Mouse (Mus musculus) midbrain, embryonic 13.5 days (tissue): Measurements from ENCODE around the gene Klhdc4. TPM values are rescaled to one million over a fixed set of nuclear protein-coding genes. Genes with fewer than 3 reads are reported as not detected.
A peak's percentile ranks its signal among the peaks of the same experiment; 100 is the strongest.

Experiments used
- ATAC-seq: fragments of 200-750 bp; cut with Nextera tagmentation; 2 replicates; pipeline ENCODE4 v1.8.0; 2017; ENCODE audit warnings: mild to moderate bottlenecking, moderate TSS enrichment, moderate library complexity
- H3K27ac ChIP-seq: fragments of 300-500 bp; sonication (generic); 2 replicates; pipeline ENCODE4 v1.5.1; 2015; ENCODE audit warnings: inconsistent platforms, mild to moderate bottlenecking, moderate library complexity
- H3K27me3 ChIP-seq: fragments of 300-500 bp; sonication (generic); 2 replicates; pipeline ENCODE4 v1.6.1; 2015; ENCODE audit warnings: mild to moderate bottlenecking, inconsistent platforms
- H3K36me3 ChIP-seq: fragments of 300-500 bp; sonication (generic); 2 replicates; pipeline ENCODE4 v1.6.1; 2015; ENCODE audit warnings: mild to moderate bottlenecking, inconsistent platforms
- H3K4me1 ChIP-seq: fragments of 300-500 bp; sonication (generic); replicated peaks from 2 replicates; pipeline ENCODE4 v1.6.1; 2015; ENCODE audit warnings: inconsistent platforms
- H3K4me2 ChIP-seq: fragments of 300-500 bp; sonication (generic); replicated peaks from 2 replicates; pipeline ENCODE4 v1.6.1; 2015; ENCODE audit warnings: moderate library complexity, mild to moderate bottlenecking, inconsistent platforms
- H3K4me3 ChIP-seq: fragments of 300-500 bp; sonication (generic); replicated peaks from 2 replicates; pipeline ENCODE4 v1.5.1; 2015; ENCODE audit warnings: mild to moderate bottlenecking, inconsistent platforms
- H3K9ac ChIP-seq: fragments of 300-500 bp; sonication (generic); replicated peaks from 2 replicates; pipeline ENCODE4 v1.6.1; 2015; ENCODE audit warnings: mild to moderate bottlenecking, inconsistent platforms
- H3K9me3 ChIP-seq: fragments of 300-500 bp; sonication (generic); 2 replicates; pipeline ENCODE4 v1.6.1; 2016; ENCODE audit warnings: mild to moderate bottlenecking, inconsistent platforms
- WGBS: fragments of 180-500 bp; shearing (Covaris S2); methylation state at CpG from one replicate; pipeline ENCODE4 v1.1.7; 2015; 5-methylcytosine and 5-hydroxymethylcytosine counted together
- polyA plus RNA-seq: library from polyadenylated mRNA; unstranded; fragments of >200 nt; fragmentation: Nextera tagmentation; extraction: Ambion mirVana; gene quantifications from 2 replicates; pipeline ENCODE4 v1.2.1, GENCODE M21; 2015

Klhdc4 gene
- polyA plus RNA-seq, 1 experiment from 2014 or later, result 45.5 TPM

DNA sequence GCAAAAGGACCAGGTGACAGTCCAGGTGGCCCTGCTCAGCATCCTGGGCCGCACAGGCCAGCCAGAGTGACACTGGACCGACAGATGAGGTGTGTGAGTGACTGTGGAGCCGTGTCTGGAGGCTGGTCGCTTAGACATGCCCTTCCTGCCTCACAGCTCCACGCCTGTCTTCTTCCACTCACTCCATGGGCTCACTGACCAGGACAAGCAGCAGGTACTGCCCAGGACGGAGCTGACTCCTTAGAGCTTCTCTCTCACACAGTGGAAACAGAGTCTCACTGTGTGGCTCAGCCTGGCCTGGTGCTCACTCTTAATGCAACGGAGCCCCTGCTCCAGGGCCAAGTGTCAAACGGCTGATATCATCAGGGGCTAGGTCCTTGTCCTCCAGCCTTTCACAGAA lies 33.9 kb downstream of the Klhdc4 start:
- Histone ChIP-seq H3K9me3 (no peaks in the 10 kb centered on the region), H3K4me2 (no peak overlapping the region), H3K9ac (no peak overlapping the region), H3K27me3 (no peaks in the 10 kb centered on the region), H3K4me3 (no peak overlapping the region), H3K36me3 (peaks cover 85% of the 10 kb centered on the region), H3K27ac (no peak overlapping the region), H3K4me1 (no peaks in the 10 kb centered on the region)
- ATAC-seq, result no peak
- 94% methylated on average over 8 of the region's 8 CpGs for WGBS

DNA sequence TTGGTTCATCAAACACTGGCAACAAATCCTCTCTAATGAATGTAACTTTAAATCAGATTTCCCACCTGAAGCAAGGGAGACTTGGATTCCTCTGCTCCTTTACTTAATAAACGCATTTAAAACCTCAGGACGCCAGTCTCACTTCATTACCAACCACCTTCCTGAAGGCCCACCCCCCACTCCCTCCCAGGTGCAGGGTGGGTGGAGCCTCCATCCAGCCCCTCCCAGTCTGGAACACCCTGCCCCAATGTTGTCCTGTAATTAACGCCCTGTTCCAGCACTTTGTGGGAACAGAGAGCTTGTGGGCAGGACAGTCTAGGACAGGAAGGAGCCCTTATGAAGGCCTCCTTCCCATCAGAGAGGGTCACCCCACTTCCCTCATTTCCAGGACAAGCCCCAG lies 35.2 kb downstream of the Klhdc4 start:
- 58% methylated on average over 3 of the region's 3 CpGs for WGBS

DNA sequence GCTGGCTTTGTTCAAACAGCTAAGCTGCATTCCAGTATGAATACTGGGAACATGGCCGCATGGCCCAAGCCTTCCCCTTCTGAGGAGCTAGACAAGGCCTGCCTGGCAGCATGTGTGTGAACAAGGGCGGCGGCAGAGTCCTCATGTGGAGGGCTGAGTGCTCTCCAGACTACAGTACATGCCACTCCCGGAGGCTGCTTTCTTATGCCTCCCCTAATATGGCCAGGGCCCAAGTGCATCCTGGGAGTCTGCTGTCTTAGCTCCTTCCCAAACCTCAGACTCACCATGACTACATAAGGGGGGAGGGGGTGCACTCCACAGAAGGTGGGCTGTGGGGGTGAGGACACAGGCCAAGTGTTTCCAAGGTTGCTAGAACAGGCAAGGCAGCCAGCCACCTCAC lies 36.7 kb downstream of the Klhdc4 start:
- peaks cover 66% of the 10 kb centered on the region for H3K36me3 ChIP-seq
- no peak overlapping the region for H3K27ac ChIP-seq
- no peaks in the 10 kb centered on the region for H3K9me3 ChIP-seq
- H3K4me2 ChIP-seq, result no peak overlapping the region
- no peaks in the 10 kb centered on the region for H3K4me1 ChIP-seq
- H3K27me3 ChIP-seq, result no peaks in the 10 kb centered on the region
- ATAC-seq, result no peak
- 81% methylated on average over 4 of the region's 4 CpGs for WGBS
- H3K4me3 ChIP-seq, result no peak overlapping the region
- no peak overlapping the region for H3K9ac ChIP-seq

More for the DNA sequence above, 35.2 kb downstream of the Klhdc4 start:
- H3K9ac ChIP-seq, result no peak overlapping the region
- no peaks in the 10 kb centered on the region for H3K4me1 ChIP-seq
- H3K4me3 ChIP-seq, result no peak overlapping the region
- peaks cover 81% of the 10 kb centered on the region for H3K36me3 ChIP-seq
- no peaks in the 10 kb centered on the region for H3K9me3 ChIP-seq
- H3K27ac ChIP-seq, result no peak overlapping the region
- no peak overlapping the region for H3K4me2 ChIP-seq
- H3K27me3 ChIP-seq, result no peaks in the 10 kb centered on the region
- ATAC-seq, result no peak

DNA sequence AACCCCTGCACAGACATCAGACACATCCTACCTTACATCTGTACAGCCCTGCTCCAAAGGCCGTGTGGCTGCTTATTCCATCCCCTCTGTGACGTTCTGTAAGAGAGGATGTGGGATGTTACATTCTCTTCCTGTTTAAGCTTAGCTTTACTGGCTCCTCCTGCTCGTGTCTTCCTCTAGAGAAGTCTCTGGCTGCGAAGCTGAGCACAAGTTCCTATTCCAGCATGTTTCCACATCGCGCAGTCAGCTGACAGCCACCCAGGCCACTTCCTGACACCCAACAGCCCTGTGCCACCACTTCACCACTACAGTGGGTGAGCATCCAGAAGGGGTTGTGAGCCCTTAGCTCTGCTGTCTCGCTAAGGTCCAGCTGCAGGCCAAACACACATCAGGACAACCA lies 37.2 kb downstream of the Klhdc4 start:
- Histone ChIP-seq H3K27me3 (no peaks in the 10 kb centered on the region), H3K4me1 (no peaks in the 10 kb centered on the region), H3K9ac (no peak overlapping the region), H3K9me3 (no peaks in the 10 kb centered on the region), H3K27ac (no peak overlapping the region), H3K4me2 (no peak overlapping the region), H3K36me3 (peaks cover 61% of the 10 kb centered on the region), H3K4me3 (no peak overlapping the region)
- 90% methylated on average over 7 of the region's 7 CpGs for WGBS
- no peak for ATAC-seq

DNA sequence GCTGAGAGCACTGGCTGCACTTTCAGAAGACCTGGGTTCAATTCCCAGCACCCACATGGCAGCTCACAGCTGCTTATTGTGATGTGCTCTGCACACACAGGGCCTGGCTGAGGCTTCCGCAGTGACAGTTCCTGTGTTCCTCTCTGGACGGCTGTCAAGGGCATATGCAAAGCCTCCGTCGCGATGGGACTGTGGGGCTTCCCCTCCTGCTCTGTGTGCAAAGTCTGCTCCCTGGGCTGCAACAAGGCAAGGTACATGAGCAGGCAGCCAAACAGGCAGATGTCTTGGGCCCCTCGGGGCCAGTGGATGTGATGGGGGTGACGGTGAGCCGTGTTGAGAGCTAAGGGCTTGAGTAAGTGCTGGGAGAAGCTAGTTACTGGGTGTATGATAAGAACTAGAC lies 40.6 kb downstream of the Klhdc4 start:
- no peak overlapping the region for H3K9ac ChIP-seq
- H3K4me2 ChIP-seq, result no peak overlapping the region
- no peaks in the 10 kb centered on the region for H3K4me1 ChIP-seq
- H3K27me3 ChIP-seq, result no peaks in the 10 kb centered on the region
- WGBS, result 88% methylated on average over 8 of the region's 8 CpGs
- ATAC-seq, result no peak
- H3K4me3 ChIP-seq, result no peak overlapping the region
- H3K27ac ChIP-seq, result no peak overlapping the region
- peaks cover 39% of the 10 kb centered on the region for H3K36me3 ChIP-seq
- no peaks in the 10 kb centered on the region for H3K9me3 ChIP-seq

DNA sequence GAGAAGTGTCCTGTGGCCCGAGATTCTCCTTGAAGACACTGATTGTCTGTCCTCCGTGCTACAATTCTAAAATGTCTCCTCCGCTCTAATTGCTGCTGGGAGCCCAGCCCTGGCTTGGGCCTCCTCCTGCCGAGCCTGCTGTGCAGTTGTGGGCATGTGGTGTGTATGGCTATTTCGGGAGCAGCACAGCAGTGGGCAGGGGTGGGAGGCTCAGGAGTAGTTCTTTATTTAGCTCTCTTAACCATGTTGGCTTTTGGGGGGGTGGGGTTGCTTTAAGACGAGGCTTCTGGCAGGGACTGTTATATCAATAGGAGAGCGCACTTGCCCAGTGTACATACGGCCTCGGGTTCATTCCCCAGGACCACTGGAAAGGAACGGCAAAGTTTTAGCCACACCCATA lies 42.8 kb downstream of the Klhdc4 start:
- Histone ChIP-seq H3K4me1 (no peaks in the 10 kb centered on the region), H3K9ac (no peak overlapping the region), H3K27me3 (no peaks in the 10 kb centered on the region), H3K4me3 (no peak overlapping the region), H3K27ac (no peak overlapping the region), H3K36me3 (peaks cover 27% of the 10 kb centered on the region), H3K9me3 (no peaks in the 10 kb centered on the region), H3K4me2 (no peak overlapping the region)
- WGBS, result 68% methylated on average over 10 of the region's 10 CpGs
- ATAC-seq, result no peak

DNA sequence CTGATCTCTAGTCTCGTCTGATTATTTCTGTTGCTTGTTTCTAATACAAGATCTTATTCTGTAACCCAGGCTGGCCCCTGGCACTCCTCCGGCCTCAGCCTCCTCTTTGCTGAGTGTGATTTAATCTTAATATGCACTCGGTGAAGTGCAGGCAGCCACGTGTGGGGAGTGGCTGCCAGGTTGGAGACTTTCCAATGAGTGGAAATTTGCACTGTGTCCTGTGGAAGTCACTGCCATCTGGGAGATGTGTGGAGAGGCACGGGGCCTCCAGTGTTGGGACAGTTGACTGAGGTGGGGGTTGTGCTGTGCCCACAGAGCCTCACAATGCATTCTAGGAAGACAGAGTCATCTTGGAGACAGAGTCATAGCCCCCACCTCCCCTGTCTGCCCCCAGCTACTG lies 46.9 kb downstream of the Klhdc4 start:
- peaks cover 10% of the 10 kb centered on the region; the same call in 1 of the 2 replicates for H3K36me3 ChIP-seq
- 82% methylated on average over 5 of the region's 5 CpGs for WGBS
- H3K9me3 ChIP-seq, result no peaks in the 10 kb centered on the region
- H3K27ac ChIP-seq, result no peak overlapping the region
- no peak overlapping the region for H3K9ac ChIP-seq
- H3K4me2 ChIP-seq, result no peak overlapping the region
- ATAC-seq, result no peak
- no peaks in the 10 kb centered on the region; the same call in 1 of the 2 replicates for H3K4me1 ChIP-seq
- H3K27me3 ChIP-seq, result no peaks in the 10 kb centered on the region
- H3K4me3 ChIP-seq, result no peak overlapping the region

DNA sequence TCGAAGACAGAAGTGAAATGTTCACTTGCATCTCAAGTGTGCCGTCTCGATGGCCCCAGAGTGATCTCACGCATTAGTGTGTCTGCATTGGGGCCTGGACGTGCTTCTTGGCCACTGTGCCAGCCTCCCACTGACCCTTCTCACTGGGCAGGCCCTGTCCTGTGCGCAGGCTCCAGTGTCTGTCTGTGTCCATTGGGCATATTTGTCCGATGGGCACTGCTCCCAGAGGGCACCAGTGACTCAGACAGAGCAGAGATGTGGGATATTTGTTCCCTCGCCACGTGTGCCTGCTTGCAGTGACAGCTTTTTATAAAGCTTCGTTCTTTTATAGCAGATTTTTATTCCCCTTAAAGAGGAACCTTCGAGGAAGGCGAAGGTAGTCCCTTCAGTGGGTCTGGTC lies 55.5 kb downstream of the Klhdc4 start:
- no peaks in the 10 kb centered on the region for H3K27me3 ChIP-seq
- no peak overlapping the region for H3K9ac ChIP-seq
- no peak overlapping the region for H3K4me2 ChIP-seq
- H3K4me3 ChIP-seq, result no peak overlapping the region
- ATAC-seq, result no peak
- no peaks in the 10 kb centered on the region for H3K9me3 ChIP-seq
- H3K27ac ChIP-seq, result no peak overlapping the region
- 92% methylated on average over 12 of the region's 12 CpGs for WGBS
- no peaks in the 10 kb centered on the region for H3K36me3 ChIP-seq
- peaks cover 27% of the 10 kb centered on the region for H3K4me1 ChIP-seq

DNA sequence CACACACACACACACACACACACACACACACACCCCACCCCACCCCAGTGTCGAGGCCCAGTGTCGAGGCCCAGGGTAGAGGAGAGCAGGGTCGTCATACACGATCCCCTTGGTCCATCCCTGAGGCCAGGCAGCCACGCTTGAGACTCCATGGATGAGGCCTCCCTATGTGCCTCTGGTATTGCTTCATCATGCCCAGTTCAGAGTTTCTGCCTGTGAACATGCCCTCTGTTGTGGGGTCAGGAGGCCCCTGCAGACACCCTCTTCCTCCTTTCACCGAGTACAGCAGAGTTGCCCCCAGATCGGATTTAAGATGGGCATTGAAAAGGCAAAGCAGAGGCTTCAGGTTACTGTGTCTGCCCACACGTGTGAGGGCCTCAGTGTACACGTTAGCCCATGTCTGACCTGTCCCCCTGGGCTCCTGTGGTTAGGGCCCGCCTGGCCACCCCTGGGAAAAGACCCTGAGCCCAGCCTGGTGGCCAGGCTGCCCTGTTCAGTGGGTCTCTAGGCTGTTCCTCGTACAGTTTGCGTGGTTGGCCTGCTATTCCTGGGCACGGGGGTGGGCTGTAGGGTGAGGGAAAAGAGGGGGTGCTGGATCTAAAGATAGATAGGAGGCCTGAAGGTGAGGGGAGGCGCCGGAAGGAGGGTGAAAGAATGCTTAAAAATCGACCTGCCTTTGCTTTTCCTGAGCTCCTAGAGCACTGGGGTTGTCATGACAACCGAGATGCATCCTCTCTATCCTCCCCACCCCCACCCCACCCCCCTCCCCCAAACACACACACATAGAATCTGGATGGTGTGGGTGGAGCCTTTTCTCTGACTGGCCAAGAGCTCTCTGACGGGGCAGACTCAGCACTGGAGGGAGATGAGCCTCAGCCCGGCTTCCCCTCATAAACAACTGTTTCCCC lies 58.3 kb downstream of the Klhdc4 start:
- peaks cover 27% of the 10 kb centered on the region for H3K4me1 ChIP-seq
- H3K27ac ChIP-seq, result peak overlapping the region; percentile 65
- ATAC-seq, result peak; percentile 86
- no peaks in the 10 kb centered on the region for H3K36me3 ChIP-seq
- no peak overlapping the region for H3K4me3 ChIP-seq
- H3K9ac ChIP-seq, result peak overlapping the region; percentile 41; the same call in 1 of the 2 replicates
- 16% methylated on average over 19 of the region's 19 CpGs for WGBS
- no peaks in the 10 kb centered on the region for H3K9me3 ChIP-seq
- H3K4me2 ChIP-seq, result peak overlapping the region; percentile 44
- no peaks in the 10 kb centered on the region for H3K27me3 ChIP-seq

DNA sequence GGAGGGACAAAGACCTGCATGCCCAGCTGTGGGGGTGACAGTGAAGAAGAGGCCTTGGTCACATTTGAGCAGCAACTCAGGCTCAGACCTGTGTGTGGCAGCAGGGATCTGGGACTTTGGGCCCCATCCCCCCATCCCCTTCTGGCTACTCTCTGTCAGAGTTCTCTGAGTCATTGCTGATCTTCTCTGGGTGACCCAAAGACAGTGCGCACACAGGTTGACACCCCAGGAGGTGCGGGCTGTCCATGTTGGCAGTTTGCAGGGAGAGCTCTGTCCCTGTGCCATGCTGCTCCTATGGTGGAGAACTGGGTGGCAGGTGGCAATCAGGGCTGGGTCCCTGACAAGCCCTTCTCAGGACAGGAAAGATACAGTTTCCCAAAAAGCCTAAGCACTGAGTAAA lies 59.7 kb downstream of the Klhdc4 start:
- no peak overlapping the region for H3K4me2 ChIP-seq
- no peak overlapping the region for H3K9ac ChIP-seq
- 96% methylated on average over 2 of the region's 2 CpGs for WGBS
- no peak for ATAC-seq
- no peak overlapping the region for H3K4me3 ChIP-seq
- H3K4me1 ChIP-seq, result peaks cover 27% of the 10 kb centered on the region
- H3K36me3 ChIP-seq, result no peaks in the 10 kb centered on the region
- no peaks in the 10 kb centered on the region for H3K9me3 ChIP-seq
- H3K27me3 ChIP-seq, result no peaks in the 10 kb centered on the region
- H3K27ac ChIP-seq, result no peak overlapping the region

DNA sequence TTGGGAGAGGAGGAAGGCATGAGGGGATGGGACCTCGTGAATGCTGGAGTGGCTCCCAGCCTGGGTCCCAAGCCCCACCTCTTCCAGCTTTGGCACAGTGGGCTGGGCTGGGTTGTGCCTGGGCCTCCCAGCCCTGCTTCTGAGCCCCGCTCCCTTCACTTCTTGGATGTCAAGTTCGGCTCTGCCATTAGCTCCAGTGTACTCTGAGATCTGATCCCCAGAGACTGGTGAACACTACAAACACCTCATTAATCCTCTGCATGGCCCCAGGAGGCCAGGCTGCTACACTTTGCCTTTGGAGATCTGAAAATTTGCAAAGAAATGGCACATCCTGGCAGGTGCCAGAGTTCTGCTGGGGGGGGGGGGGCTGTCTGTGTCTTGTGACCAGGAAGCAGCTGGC lies 60.3 kb downstream of the Klhdc4 start:
- Histone ChIP-seq H3K9ac (no peak overlapping the region), H3K4me3 (no peak overlapping the region), H3K4me2 (no peak overlapping the region), H3K27me3 (no peaks in the 10 kb centered on the region), H3K36me3 (no peaks in the 10 kb centered on the region), H3K9me3 (no peaks in the 10 kb centered on the region), H3K27ac (no peak overlapping the region), H3K4me1 (peaks cover 27% of the 10 kb centered on the region)
- no peak for ATAC-seq
- 52% methylated on average over 3 of the region's 3 CpGs for WGBS

DNA sequence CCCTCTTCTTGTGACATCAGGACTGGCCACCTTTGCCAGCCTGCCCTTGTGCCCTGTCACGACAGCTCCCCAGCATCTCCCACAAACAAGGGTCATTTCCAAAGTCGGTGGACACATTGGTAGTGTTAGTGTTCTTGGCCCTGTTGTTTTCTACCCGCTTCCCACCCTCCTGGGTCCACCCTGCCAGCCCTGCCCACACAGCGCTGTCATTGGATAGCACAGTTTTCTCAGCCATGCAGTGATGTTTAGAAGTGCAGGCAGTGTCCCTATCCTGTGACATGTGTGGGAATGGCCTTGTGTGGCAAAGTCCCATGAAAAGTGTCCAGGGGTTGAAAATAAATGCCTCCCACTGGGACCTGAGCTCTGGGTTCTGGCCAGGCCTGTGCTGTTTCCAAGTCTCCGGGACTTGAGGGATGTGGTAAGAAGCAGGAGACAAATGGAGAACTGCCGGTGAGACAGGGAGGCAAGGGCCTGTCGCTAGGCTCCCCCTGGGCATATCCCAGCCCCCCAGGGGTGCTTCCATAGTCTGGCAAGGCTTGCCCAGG lies 63.7 kb downstream of the Klhdc4 start:
- ATAC-seq, result no peak
- 82% methylated on average over 7 of the region's 7 CpGs for WGBS
- H3K4me3 ChIP-seq, result no peak overlapping the region
- H3K9ac ChIP-seq, result no peak overlapping the region
- no peaks in the 10 kb centered on the region for H3K27me3 ChIP-seq
- H3K27ac ChIP-seq, result no peak overlapping the region
- no peak overlapping the region for H3K4me2 ChIP-seq
- no peaks in the 10 kb centered on the region for H3K9me3 ChIP-seq
- no peaks in the 10 kb centered on the region for H3K36me3 ChIP-seq
- H3K4me1 ChIP-seq, result peaks cover 28% of the 10 kb centered on the region
